Mouse (Mus musculus) embryonic facial prominence, embryonic 14.5 days (tissue): ENCODE results near the gene Tiam2. TPM values are rescaled to one million over a fixed set of nuclear protein-coding genes. Genes with fewer than 3 reads are reported as not detected.

ENCODE experiments used
- ATAC-seq: fragments of 200-750 bp; cut with Nextera tagmentation; 2 replicates; pipeline ENCODE4 v1.8.0; 2017; ENCODE audit warnings: low read depth, moderate number of reproducible peaks, moderate TSS enrichment
- DNase-seq: peaks from one replicate; pipeline ENCODE4 v3.0.0-alpha.2; 2015; ENCODE audit warnings: low spot score
- H3K27ac ChIP-seq: fragments of 300-500 bp; sonication (generic); replicated peaks from 2 replicates; pipeline ENCODE4 v1.5.1; 2014; ENCODE audit warnings: low read depth, mild to moderate bottlenecking, low read length, moderate library complexity
- H3K27me3 ChIP-seq: fragments of 300-500 bp; sonication (generic); replicated peaks from 2 replicates; pipeline ENCODE4 v1.6.1; 2014; ENCODE audit warnings: low read length; ENCODE audit not compliant: control insufficient read depth, insufficient read depth
- H3K36me3 ChIP-seq: fragments of 300-500 bp; sonication (generic); 2 replicates; pipeline ENCODE4 v1.6.1; 2014; ENCODE audit warnings: low read length, mixed read lengths; ENCODE audit not compliant: control insufficient read depth, insufficient read depth
- H3K4me1 ChIP-seq: fragments of 300-500 bp; sonication (generic); 2 replicates; pipeline ENCODE4 v1.6.1; 2014; ENCODE audit warnings: antibody characterized with exemption, low read length; ENCODE audit not compliant: control insufficient read depth, insufficient read depth
- H3K4me2 ChIP-seq: fragments of 300-500 bp; sonication (generic); 2 replicates; pipeline ENCODE4 v1.6.1; 2014; ENCODE audit warnings: low read depth, mild to moderate bottlenecking, low read length, moderate library complexity, mixed read lengths
- H3K4me3 ChIP-seq: fragments of 300-500 bp; sonication (generic); 2 replicates; pipeline ENCODE4 v1.5.1; 2014; ENCODE audit warnings: low read depth, mild to moderate bottlenecking, low read length
- H3K9ac ChIP-seq: fragments of 300-500 bp; sonication (generic); 2 replicates; pipeline ENCODE4 v1.6.1; 2014; ENCODE audit warnings: low read depth, mild to moderate bottlenecking, low read length, moderate library complexity, mixed read lengths
- H3K9me3 ChIP-seq: fragments of 300-500 bp; sonication (generic); 2 replicates; pipeline ENCODE4 v1.6.1; 2016; ENCODE audit warnings: low read length; ENCODE audit not compliant: control insufficient read depth
- WGBS: fragments of 180-500 bp; shearing (Covaris S2); extraction: QIAGEN DNeasy Blood & Tissue Kit; methylation state at CpG from one replicate; pipeline ENCODE4 v1.1.7; 2014; 5-methylcytosine and 5-hydroxymethylcytosine counted together
- polyA plus RNA-seq: library from polyadenylated mRNA; unstranded; fragments of >200 nt; fragmentation: Nextera tagmentation; extraction: Ambion mirVana; gene quantifications from 2 replicates; pipeline ENCODE4 v1.2.1, GENCODE M21; 2014

The Tiam2 gene
- polyA plus RNA-seq, 1 experiment from 2014 or later: 19.9 TPM

DNA sequence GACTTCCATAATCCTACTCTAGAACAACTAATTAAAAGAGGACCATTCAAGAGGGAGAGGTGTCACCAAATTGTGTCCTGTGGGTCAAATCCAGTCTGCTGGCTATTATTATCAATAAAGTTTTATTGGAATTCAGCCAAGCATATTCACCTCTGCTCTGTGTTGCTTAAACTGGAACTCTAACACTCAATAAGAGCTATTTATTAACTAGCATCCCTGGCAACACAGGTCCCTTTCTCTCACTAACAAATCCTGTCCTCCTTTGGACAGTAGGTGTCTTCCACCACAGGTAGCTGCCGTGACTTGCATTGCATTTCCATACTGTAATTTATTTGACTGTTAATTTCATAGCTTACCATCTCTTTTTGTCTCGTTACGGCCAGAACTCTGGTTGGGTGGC lies 169.7 kb downstream of the Tiam2 start:
- Histone ChIP-seq H3K27ac (no peak overlapping the region), H3K9ac (no peak overlapping the region), H3K36me3 (no peaks in the 10 kb centered on the region), H3K4me2 (no peak overlapping the region), H3K27me3 (no peaks in the 10 kb centered on the region), H3K4me1 (no peaks in the 10 kb centered on the region), H3K4me3 (no peak overlapping the region), H3K9me3 (no peaks in the 10 kb centered on the region)
- DNase-seq (no peak), ATAC-seq (no peak)
- WGBS: 84% methylated on average over 3 of the region's 3 CpGs

- no peaks in the 10 kb centered on the region for H3K9me3 ChIP-seq
- no peaks in the 10 kb centered on the region for H3K27me3 ChIP-seq
- no peaks in the 10 kb centered on the region for H3K4me1 ChIP-seq
- H3K4me2 ChIP-seq: no peak overlapping the region
- H3K27ac ChIP-seq: no peak overlapping the region
- peaks cover 5% of the 10 kb centered on the region for H3K36me3 ChIP-seq
- DNase-seq (no peak), ATAC-seq (no peak)
- WGBS: 32% methylated on average over 3 of the region's 3 CpGs
- H3K9ac ChIP-seq: no peak overlapping the region
- no peak overlapping the region for H3K4me3 ChIP-seq
Measured at GRCm38 (mm10) chr17:3498086-3498485, 171.7 kb downstream of the Tiam2 start.

DNA sequence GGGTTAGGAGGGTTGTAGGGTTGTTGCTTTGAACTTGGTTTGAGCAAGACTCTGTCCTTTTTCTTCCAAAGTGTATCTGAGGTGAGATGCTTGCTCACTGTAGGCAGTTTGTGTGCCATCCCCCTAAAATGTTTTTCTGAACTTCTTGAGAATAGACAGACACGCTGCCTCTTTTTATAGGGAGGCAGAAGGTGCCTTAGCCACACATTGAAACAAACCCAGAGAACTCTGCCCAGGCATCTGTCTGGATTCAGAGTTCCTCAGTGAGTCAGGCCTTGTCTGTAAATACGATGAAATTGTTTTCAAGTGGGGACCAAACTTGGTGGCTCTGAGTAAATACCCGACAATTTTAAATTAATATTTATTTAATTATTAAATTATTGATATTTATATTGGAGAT lies 172.2 kb downstream of the Tiam2 start:
- DNase-seq (no peak), ATAC-seq (no peak)
- Histone ChIP-seq H3K4me1 (no peaks in the 10 kb centered on the region), H3K9ac (no peak overlapping the region), H3K4me3 (no peak overlapping the region), H3K4me2 (no peak overlapping the region), H3K36me3 (peaks cover 10% of the 10 kb centered on the region), H3K27me3 (no peaks in the 10 kb centered on the region), H3K9me3 (no peaks in the 10 kb centered on the region), H3K27ac (no peak overlapping the region)
- 92% methylated on average over 3 of the region's 3 CpGs for WGBS

DNA sequence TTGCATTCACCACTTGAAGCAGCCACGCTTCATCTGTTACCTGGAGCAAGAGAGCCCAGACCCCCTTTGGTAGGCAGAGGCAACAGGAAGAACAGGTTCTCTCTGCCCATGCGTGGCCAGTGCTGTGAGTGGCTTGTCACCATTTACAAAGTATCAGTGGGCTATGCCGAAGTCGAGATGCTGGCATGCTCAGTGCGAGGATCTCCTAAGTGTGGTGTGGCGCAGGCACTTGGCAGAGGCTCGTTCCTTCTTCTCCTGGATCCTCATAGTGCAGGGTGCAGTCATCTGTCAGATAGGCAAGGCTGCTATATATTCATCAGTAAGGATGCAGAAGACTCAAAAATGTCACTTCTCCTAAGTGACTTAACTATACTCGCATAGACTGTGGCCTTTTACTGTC lies 173.1 kb downstream of the Tiam2 start:
- Histone ChIP-seq H3K4me1 (no peaks in the 10 kb centered on the region), H3K27ac (no peak overlapping the region), H3K4me3 (no peak overlapping the region), H3K9ac (no peak overlapping the region), H3K9me3 (no peaks in the 10 kb centered on the region), H3K27me3 (no peaks in the 10 kb centered on the region), H3K36me3 (peaks cover 17% of the 10 kb centered on the region), H3K4me2 (no peak overlapping the region)
- DNase-seq: no peak
- ATAC-seq: no peak
- 89% methylated on average over 8 of the region's 8 CpGs for WGBS

DNA sequence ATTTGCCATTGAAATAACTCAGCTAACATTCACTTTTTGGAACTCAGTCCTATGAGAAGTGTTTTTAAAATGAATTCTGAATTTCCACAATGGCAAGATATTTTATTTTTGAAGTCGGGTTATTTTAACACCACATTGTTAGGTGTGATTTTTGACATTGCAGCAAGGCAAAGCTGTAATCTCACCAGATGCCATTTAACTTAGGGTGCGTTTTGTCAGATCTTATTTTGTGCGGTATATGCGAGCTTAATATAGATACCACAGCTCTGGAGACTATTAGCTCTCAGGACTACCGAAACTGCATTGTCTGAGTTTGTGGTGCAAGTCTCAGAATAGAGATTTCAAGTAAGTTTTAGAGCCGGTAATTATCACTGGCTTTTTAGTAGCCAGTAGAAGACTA lies 173.7 kb downstream of the Tiam2 start:
- no peak for DNase-seq
- no peak overlapping the region for H3K27ac ChIP-seq
- H3K36me3 ChIP-seq: peaks cover 20% of the 10 kb centered on the region
- no peaks in the 10 kb centered on the region for H3K27me3 ChIP-seq
- no peaks in the 10 kb centered on the region for H3K4me1 ChIP-seq
- no peaks in the 10 kb centered on the region for H3K9me3 ChIP-seq
- no peak overlapping the region for H3K4me2 ChIP-seq
- H3K4me3 ChIP-seq: no peak overlapping the region
- WGBS: 95% methylated on average over 6 of the region's 6 CpGs
- no peak for ATAC-seq
- no peak overlapping the region for H3K9ac ChIP-seq

DNA sequence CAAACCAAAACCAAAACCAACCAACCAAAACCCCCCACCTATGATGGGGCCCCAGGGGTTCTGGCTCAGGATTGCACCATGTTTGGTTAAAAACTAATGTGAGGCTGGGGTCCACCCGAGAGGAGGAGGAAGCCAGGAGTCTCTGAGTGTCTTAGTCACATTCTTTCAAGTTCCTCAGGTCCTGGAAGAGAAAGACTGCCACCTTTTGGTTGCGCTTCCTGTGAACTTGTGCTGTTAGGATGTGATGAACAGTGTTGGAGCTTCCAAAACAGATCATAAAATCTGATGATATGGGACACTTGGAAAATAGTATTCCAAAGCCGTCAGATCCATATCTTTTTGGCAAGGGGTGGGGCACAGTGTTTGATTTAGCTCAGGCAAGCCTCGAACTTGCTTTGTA lies 174.6 kb downstream of the Tiam2 start:
- Histone ChIP-seq H3K4me2 (no peak overlapping the region), H3K4me1 (no peaks in the 10 kb centered on the region), H3K4me3 (no peak overlapping the region), H3K9ac (no peak overlapping the region), H3K9me3 (no peaks in the 10 kb centered on the region), H3K27me3 (no peaks in the 10 kb centered on the region), H3K36me3 (peaks cover 24% of the 10 kb centered on the region), H3K27ac (no peak overlapping the region)
- ATAC-seq (no peak), DNase-seq (no peak)
- WGBS: 84% methylated on average over 4 of the region's 4 CpGs

- H3K36me3 ChIP-seq: peaks cover 49% of the 10 kb centered on the region
- no peak overlapping the region for H3K4me3 ChIP-seq
- WGBS: 75% methylated on average over 1 of the region's 1 CpGs
- DNase-seq (no peak), ATAC-seq (no peak)
- no peaks in the 10 kb centered on the region for H3K9me3 ChIP-seq
- no peak overlapping the region for H3K4me2 ChIP-seq
- H3K4me1 ChIP-seq: no peaks in the 10 kb centered on the region
- H3K27ac ChIP-seq: no peak overlapping the region
- H3K27me3 ChIP-seq: no peaks in the 10 kb centered on the region
- H3K9ac ChIP-seq: no peak overlapping the region
Measured at GRCm38 (mm10) chr17:3505711-3506110, 179.3 kb downstream of the Tiam2 start.

DNA sequence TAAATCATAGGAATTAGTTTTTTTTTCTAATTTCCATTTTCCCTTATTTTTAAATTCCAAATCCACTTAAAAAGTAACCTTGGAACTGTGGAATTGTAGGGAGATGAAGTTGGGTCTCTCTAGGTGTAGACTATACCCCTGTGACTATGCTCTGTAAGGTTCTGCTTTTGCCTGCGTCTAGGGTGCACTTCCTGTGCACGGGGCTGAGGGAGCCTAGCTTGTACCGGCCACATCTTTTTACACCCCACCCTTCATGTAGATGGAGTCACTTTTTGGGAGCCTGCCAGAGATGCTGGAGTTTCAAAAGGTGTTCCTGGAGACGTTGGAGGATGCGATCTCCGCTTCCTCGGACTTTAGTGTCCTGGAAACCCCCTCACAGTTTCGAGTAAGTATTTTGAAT lies 180.1 kb downstream of the Tiam2 start:
- Histone ChIP-seq H3K27ac (no peak overlapping the region), H3K4me1 (no peaks in the 10 kb centered on the region), H3K36me3 (peaks cover 53% of the 10 kb centered on the region), H3K9me3 (no peaks in the 10 kb centered on the region), H3K27me3 (no peaks in the 10 kb centered on the region), H3K9ac (no peak overlapping the region), H3K4me2 (no peak overlapping the region), H3K4me3 (no peak overlapping the region)
- 88% methylated on average over 8 of the region's 8 CpGs for WGBS
- DNase-seq (no peak), ATAC-seq (no peak)

GRCm38 (mm10) chr17:3509841-3510240 lies 183.5 kb downstream of the Tiam2 start:
- no peak overlapping the region for H3K4me2 ChIP-seq
- H3K4me1 ChIP-seq: no peaks in the 10 kb centered on the region
- H3K9ac ChIP-seq: no peak overlapping the region
- ATAC-seq (no peak; the same call in 1 of the 2 replicates), DNase-seq (peak; percentile 77)
- no peaks in the 10 kb centered on the region for H3K27me3 ChIP-seq
- no peaks in the 10 kb centered on the region for H3K9me3 ChIP-seq
- WGBS: 21% methylated on average over 1 of the region's 1 CpGs
- H3K4me3 ChIP-seq: no peak overlapping the region
- peaks cover 57% of the 10 kb centered on the region for H3K36me3 ChIP-seq
- H3K27ac ChIP-seq: no peak overlapping the region
